Mouse (Mus musculus) regulatory T cell (primary cell): Measurements from ENCODE around the gene Cped1.
"Not testable (repeated sequence)": the region's sequence is repeated elsewhere in the genome, so short reads cannot be mapped to it uniquely, and the experiment has no call there.

Experiments
- in situ Hi-C: fragments of 300-600 bp; cut with MboI, MseI; formaldehyde crosslinking; loops from one replicate; pipeline ENCODE4 v1.15.1; 2025; ENCODE audit warnings: high pct_unique_total_duplicates

Gene Cped1

GRCm38 (mm10) chr6:22221134-22221533 lies 235.4 kb downstream of the Cped1 start:
- in situ Hi-C loops, result no loop called here

DNA sequence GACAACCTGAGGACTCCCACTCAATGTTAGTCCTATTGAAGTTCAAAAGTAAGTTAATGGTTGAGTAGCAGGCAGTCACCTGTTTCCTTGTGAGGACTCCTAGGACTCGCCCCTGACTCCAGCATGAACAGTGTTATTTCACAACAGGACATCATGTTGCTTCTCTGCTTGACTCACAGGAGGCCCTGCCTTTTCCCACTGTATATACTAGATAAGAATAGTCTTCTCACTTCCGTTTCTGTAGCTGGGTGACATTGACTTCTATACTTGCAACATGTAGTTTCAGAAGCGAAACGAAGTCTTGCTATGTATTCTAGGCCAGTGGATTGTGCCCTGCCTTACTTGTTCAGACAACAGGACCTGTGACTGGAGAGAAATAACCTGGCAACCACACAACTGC lies 236.4 kb downstream of the Cped1 start:
- in situ Hi-C loops, result no loop called here

DNA sequence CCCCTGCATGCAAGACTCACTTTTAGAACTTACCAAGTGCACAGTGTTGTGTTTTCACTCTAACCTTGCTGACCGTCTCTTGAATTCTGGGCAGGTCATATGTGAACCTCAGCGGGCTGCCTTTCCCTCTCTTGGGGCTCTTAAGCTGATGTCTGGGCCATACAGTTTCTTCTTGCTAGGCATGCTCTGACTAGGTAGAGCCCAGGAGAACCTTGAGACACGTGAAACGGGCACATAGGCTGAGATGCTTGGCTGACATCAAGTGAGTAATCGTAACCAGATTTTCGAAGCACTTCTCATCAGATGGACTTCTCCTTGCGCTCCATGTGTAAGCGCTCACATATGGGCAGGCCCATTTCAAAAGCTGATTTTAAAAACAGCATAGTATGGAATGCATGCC lies 237.2 kb downstream of the Cped1 start:
- in situ Hi-C loops, result no loop called here

DNA sequence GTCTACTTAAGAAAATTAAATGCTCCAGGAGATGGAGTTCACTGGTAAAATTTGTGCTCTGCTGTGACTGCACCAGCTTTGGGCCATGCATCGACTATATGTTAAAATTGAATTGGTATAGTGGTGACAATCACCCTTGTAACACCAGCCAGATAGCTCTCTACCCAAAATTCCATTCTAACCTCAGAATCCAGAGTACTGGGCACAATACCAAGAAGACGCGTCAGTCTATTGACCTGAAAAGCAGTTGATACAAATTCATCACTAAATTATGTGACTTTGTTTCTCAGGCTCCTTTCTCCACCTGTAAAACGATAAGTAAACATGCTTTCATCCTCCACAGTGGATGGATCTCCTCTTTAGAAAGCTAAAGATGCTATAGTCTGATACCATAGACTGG lies 238.6 kb downstream of the Cped1 start:
- in situ Hi-C loops, result no loop called here

DNA sequence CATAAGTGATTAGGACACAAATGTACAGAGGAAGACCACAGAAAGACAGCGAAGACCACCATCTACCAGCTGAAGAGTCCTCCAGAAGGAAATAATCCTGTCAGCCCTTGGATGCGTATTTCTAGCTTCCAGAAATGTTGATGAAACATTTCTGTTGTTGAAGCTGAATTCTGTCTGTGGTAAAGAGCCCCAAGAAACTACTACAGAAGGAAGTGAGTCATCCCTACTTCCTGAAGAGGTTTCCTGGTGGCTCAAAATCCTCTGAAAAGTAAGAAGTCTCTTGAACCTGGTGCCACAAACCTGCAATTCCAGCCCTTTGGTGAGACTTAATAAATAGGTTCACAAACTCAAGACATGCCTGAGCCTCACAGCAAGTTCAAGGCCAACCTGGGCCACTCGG lies 245.5 kb downstream of the Cped1 start:
- in situ Hi-C loops, result no loop called here

DNA sequence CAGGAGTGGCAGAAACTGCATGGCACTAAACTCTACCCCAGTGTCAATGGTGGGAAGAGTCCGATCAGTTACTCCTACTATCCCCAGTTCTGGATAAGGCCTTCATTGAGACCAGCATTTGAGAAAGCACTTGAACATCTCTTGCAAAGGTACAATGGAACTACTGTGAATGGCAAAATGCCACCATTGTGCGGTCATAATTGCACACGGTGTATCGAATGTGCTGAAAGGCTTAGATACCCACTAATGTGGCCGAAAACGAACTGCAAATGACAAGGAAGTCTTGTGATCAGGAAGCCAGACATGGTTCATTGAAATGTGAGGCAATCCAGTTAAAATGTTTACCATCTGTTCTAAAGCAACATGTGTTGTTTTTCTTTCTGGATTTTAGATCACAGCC lies 247.8 kb downstream of the Cped1 start:
- in situ Hi-C loops, result no loop called here

- in situ Hi-C loops, result no loop called here
Observed at GRCm38 (mm10) chr6:22235133-22235532, 249.4 kb downstream of the Cped1 start.

- in situ Hi-C loops, result no loop called here
Observed at GRCm38 (mm10) chr6:22243321-22243720, 257.6 kb downstream of the Cped1 start.

GRCm38 (mm10) chr6:22246696-22247095 lies 261.0 kb downstream of the Cped1 start:
- in situ Hi-C loops, result no loop called here

- in situ Hi-C loops, result no loop called here
Observed at GRCm38 (mm10) chr6:22258784-22259183, 273.1 kb downstream of the Cped1 start.

- in situ Hi-C loops, result no loop called here
Observed at GRCm38 (mm10) chr6:22262519-22262918, 276.8 kb downstream of the Cped1 start.

DNA sequence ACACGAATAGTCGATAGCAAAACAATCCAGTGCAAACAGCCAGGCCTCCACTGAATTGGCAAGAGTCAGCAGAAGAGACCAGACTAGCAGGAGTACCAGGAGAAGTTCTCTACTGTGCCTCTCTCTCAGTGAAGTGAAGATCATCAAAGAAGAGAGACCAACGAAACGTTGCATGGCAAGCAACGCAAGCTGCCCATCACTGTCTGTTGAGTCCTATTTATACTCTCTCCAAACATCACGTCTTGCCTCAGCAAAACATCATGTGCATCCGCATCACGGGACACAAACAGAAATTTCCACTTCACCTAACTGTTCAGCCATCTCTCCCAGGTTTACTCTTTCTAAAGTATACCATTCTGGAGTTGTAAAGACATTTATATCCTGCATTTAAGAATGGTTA lies 278.4 kb downstream of the Cped1 start:
- in situ Hi-C loops, result not testable (repeated sequence)

GRCm38 (mm10) chr6:22266018-22266417 lies 280.3 kb downstream of the Cped1 start:
- in situ Hi-C loops, result no loop called here

DNA sequence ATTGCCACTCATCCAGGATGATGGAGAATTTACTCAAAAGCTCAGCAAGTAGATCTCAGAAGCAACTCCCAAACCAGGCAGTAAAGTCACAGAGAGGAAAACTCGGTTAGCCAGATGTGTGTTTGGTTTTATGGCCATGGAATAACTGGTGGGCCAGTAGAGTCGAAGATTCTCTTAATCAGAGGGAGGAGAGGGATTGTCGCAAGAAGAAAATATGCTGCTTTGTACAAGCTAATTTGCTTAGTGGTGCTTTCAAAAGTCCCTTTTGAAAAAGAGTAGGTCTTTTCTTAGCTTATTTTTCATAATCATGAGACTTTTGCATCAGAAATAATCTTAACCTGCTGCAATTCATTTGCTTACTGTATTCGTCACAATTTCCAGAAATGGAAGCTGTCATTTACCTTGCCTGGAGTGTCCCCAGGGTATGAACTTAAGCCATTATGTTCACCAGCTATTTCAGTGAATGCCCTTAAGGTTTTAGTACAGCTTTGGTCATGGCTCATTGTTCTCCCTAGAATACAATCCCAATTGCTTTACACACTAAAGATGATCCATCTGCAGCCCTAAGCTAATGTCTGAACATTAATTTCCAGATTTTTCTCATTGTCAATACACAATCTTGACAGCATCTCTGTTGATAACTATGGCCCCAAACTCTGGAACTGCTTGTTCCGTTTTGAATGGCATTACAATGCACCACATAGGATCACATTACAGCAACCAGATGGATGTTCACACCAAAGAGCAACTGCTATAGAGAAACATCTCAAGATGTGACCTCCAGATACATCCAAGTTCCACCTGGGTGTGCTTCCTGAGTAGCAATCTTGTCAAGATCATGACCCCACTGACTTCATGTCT lies 282.3 kb downstream of the Cped1 start:
- in situ Hi-C loops, result no loop called here

DNA sequence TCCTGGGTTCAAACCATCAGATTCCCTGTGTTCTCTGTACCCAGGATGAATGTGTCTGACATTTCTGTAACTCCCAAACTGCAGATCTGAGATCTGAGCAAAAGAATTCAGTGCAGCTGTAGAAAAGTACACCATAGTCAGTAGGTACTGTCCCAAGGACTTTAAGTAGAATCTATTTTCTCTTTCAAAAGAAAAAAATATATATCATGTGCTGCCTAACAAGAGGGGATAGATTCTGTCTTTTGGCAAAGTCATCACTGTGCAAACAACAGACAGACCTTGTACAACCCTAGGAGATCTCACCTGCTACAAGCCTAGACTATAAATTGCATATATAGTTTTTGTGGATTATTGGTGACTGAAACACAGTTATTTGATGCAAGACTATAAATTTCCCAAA lies 283.0 kb downstream of the Cped1 start:
- in situ Hi-C loops, result no loop called here

GRCm38 (mm10) chr6:22269840-22270521 lies 284.3 kb downstream of the Cped1 start:
- in situ Hi-C loops, result no loop called here

DNA sequence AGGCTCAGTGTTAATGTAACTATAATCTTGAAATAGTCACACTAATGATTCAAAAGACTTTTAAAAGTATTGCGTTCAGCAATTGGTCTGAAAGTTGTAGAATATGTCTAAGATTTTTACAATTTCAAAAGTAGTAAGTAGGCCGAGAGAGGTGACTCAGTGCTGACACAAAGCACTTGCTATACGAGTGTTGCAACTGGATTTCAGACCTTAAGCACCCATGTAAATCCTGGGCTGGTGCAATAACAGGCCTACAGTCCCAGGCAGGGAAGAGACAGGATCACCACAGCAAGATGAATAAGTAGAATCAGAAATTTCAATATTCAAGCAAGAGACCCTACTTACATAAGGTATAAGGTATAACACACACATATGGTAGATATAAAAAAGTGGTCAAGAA lies 292.2 kb downstream of the Cped1 start:
- in situ Hi-C loops, result no loop called here

DNA sequence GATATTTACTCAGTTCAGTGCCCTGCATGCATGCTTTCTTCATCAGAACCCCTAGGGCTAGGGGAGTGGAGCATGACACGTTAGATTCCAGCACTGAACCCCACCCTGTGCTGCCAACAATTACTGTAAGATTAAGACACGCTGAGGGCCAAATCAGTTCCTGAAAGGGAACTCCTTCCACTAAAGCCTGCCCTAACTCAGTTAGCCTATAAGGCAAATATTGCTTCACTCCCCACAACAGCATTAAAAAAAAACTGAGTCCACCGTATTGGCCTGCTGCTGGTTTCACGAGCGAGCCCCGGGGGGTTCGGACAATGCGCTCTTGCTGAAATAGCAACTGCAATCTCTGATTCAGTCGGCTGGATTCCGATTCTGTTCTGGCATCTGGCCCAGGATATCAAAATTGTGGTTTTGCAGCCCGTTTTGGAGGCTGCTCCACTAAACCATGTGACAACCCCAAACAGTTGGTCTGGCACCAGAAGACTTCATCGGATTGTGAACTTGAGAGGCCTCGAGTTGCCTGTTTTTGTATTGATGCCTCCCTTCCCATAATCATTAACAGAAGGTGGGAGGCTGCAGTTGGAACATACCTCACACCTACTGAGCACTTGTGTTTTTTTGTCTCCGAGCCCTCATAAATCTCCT lies 294.6 kb downstream of the Cped1 start:
- in situ Hi-C loops, result no loop called here

DNA sequence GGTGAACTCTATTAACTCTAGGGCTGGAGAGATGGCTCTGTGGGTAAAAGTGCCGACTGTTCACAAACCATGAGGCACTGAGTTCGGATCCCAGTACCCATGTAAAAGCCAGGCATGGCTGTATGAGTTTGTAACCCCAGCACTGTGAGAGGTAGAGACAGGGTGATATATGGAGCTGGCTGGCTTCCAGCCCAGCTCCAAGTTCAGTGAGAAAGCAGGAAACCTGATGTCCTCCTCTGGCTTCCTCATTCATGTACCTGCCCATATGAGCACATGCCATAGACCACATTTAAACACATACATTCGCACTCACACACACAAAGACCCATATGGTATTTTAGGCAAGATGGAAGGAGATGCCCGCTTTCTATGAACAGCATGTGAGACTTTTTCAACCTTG lies 296.7 kb downstream of the Cped1 start:
- in situ Hi-C loops, result no loop called here

- in situ Hi-C loops, result no loop called here
Observed at GRCm38 (mm10) chr6:22288004-22288736, 302.5 kb downstream of the Cped1 start, which contains the start of gene Wnt16. TSS of gene Wnt16 (plus strand) at chr6:22288227.

DNA sequence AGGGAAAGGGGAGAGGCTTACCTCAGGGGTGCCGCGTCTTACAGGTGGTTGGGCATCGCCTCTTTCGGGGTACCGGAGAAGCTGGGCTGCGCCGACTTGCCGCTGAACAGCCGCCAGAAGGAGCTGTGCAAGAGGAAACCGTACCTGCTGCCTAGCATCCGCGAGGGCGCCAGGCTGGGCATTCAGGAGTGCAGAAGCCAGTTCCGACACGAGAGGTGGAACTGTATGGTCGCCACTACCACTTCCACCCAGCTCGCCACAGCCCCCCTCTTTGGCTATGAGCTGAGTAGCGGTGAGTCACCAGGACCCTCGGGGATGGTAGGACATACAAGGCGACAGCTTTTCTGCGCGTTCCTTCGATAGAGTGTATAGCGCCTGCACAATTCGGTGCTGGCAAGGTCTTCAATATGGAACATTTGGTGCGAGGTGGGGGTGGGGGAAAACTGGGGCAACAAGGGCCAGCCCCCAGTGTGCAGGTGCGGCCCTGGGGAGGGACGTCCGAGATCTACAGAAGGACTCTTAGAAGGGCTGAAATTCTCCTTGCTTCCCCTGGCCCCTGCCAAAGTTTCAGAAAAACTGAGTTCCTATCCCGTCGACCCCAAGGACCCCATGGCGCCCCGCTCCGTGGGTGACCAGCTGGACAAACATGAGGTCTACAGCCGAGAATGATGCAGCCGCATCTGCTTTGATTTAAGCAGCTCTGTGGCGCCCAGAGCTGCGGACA lies 303.2 kb downstream of the Cped1 start:
- in situ Hi-C loops, result no loop called here
